Mouse (Mus musculus) midbrain, embryonic 16.5 days (tissue): Measurements from ENCODE around the gene Maz. TPM values are rescaled to one million over a fixed set of nuclear protein-coding genes. Genes with fewer than 3 reads are reported as not detected.

Experiments used
- ATAC-seq: fragments of 200-750 bp; cut with Nextera tagmentation; 2 replicates; pipeline ENCODE4 v1.8.0; 2017; ENCODE audit warnings: moderate TSS enrichment
- H3K27ac ChIP-seq: fragments of 300-500 bp; sonication (generic); 2 replicates; pipeline ENCODE4 v1.5.1; 2014; ENCODE audit warnings: mild to moderate bottlenecking, low read length, mixed read lengths
- H3K27me3 ChIP-seq: fragments of 300-500 bp; sonication (generic); 2 replicates; pipeline ENCODE4 v1.6.1; 2014; ENCODE audit warnings: low read depth, low read length, mixed read lengths; ENCODE audit not compliant: control insufficient read depth, insufficient read depth
- H3K36me3 ChIP-seq: fragments of 300-500 bp; sonication (generic); 2 replicates; pipeline ENCODE4 v1.6.1; 2014; ENCODE audit warnings: mild to moderate bottlenecking, low read length, moderate library complexity, mixed read lengths; ENCODE audit not compliant: control insufficient read depth, insufficient read depth
- H3K4me1 ChIP-seq: fragments of 300-500 bp; sonication (generic); 2 replicates; pipeline ENCODE4 v1.6.1; 2014; ENCODE audit warnings: mild to moderate bottlenecking, low read length, mixed read lengths; ENCODE audit not compliant: control insufficient read depth, insufficient read depth
- H3K4me2 ChIP-seq: fragments of 300-500 bp; sonication (generic); 2 replicates; pipeline ENCODE4 v1.6.1; 2014; ENCODE audit warnings: mild to moderate bottlenecking, low read length, mixed read lengths
- H3K4me3 ChIP-seq: fragments of 300-500 bp; sonication (generic); 2 replicates; pipeline ENCODE4 v1.5.1; 2014; ENCODE audit warnings: low read depth, mild to moderate bottlenecking, low read length, moderate library complexity, mixed read lengths
- H3K9ac ChIP-seq: fragments of 300-500 bp; sonication (generic); 2 replicates; pipeline ENCODE4 v1.6.1; 2014; ENCODE audit warnings: low read depth, low read length, mixed read lengths
- H3K9me3 ChIP-seq: fragments of 300-500 bp; sonication (generic); replicated peaks from 2 replicates; pipeline ENCODE4 v1.6.1; 2014; ENCODE audit warnings: mild to moderate bottlenecking, low read length, mixed read lengths; ENCODE audit not compliant: control insufficient read depth, poor library complexity, severe bottlenecking
- WGBS: fragments of 180-500 bp; shearing (Covaris S2); extraction: QIAGEN DNeasy Blood & Tissue Kit; methylation state at CpG from one replicate; pipeline ENCODE4 v1.1.7; 2014; 5-methylcytosine and 5-hydroxymethylcytosine counted together
- polyA plus RNA-seq: library from polyadenylated mRNA; unstranded; fragments of >200 nt; fragmentation: Nextera tagmentation; extraction: Ambion mirVana; gene quantifications from 2 replicates; pipeline ENCODE4 v1.2.1, GENCODE M21; 2015

Gene Maz
- 46.7 and 51.5 TPM in 2 replicates for polyA plus RNA-seq

DNA sequence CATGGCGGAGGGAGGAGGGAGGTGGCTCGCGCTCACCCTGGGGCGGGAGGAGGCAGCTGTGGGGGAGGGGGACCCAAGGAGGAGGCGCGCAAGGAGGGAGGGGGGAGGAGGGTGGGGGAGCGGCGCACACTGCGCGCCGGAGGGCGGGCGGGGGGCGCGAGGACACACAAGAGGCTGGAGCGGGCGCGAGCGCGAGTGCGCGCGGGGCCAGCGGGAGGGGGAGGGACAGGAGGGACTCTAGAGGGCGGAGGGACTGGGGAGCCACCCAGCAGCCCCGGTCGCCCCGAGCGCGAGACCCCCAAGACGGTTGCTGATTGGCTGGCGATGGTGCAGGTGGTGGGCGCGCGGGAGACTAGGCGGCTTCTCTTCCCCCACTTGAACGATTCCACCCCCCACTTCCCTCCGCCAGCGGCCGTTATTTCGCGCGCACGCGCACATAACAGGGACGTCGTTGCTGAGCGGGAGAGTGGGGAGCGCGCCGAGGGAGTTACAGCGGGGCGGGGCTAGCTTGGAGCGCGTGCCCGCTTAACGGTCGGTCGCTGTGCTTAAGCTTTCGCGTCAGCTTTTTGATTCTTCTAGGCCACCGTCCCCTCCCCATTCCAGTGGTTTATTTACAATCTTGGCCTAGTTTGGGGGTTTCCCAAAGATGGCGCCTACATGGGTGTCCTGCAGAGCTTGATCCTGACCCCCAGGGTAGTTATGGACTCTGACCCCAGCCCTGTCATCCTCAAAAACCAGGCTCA is at the start of gene Maz:
Maz (minus strand) TSS at position 54 of the 743 bp plus-strand sequence.
- peak; percentile 88 for ATAC-seq

DNA sequence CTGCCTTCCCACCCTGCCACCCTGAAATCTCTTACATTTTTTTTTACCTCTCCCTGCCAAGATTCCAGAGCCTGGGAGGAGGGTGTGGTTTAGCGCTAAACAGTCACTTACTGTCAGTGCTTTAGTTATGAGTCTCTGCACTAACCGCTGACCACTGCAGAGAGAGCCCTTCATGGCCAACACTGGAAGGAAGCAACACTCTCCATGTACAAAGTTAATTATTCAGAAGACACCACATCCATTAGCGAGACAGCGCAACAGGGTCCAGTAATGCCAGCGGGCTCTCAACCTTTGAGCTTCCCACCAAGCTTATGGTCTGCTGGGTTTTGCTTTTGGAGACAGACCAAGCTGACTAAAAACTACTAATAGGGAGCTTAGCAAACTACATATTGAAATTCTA is 49.4 kb upstream of the Maz start:
- H3K27me3 ChIP-seq, result no peaks in the 10 kb centered on the region

More for the DNA sequence above, at the start of gene Maz:
- Histone ChIP-seq H3K27me3 (no peaks in the 10 kb centered on the region), H3K4me2 (peak within 1 kb of the TSS; percentile 97), H3K4me3 (peak within 1 kb of the TSS; percentile 91), H3K9me3 (no peaks in the 10 kb centered on the region), H3K4me1 (peaks cover 37% of the 10 kb centered on the region), H3K9ac (peak within 1 kb of the TSS; percentile 100), H3K27ac (peak within 1 kb of the TSS; percentile 100), H3K36me3 (peaks cover 10% of the 10 kb centered on the region)
- WGBS, result 0% methylated on average over 51 of the region's 63 CpGs

DNA sequence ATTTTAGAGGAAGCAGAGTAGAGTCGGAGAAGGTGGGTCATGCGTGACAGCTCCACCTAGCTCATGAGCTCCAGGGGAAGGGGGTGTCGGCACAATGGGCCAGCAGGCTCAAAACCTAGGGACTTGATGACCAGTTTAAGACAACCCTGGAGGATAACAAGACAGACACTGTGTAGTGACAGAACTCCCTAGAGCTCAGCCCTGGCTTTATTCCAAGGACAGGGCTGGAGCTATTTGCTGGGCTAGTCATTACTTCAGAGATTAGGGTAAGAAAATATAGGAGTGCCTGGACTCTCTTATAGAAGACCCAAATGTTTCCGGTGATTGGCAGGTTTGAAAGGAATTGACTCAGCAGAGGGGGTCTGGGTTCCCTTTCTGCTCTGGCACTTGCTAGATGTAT is 46.4 kb upstream of the Maz start:
- Histone ChIP-seq H3K9me3 (0 out of 2 replicates have a peak, but pooled peaks cover 2% of the 10 kb centered on the region), H3K4me1 (no peaks in the 10 kb centered on the region), H3K36me3 (no peaks in the 10 kb centered on the region), H3K4me3 (no peak overlapping the region), H3K9ac (no peak overlapping the region), H3K4me2 (no peak overlapping the region), H3K27ac (no peak overlapping the region), H3K27me3 (no peaks in the 10 kb centered on the region)
- no peak for ATAC-seq
- WGBS, result 86% methylated on average over 4 of the region's 4 CpGs

More for the DNA sequence above, 49.4 kb upstream of the Maz start:
- Histone ChIP-seq H3K27ac (no peak overlapping the region), H3K9me3 (0 out of 2 replicates have a peak, but pooled peaks cover 2% of the 10 kb centered on the region), H3K36me3 (no peaks in the 10 kb centered on the region), H3K9ac (no peak overlapping the region), H3K4me3 (no peak overlapping the region), H3K4me2 (no peak overlapping the region), H3K4me1 (no peaks in the 10 kb centered on the region)
- no peak for ATAC-seq
- WGBS, result 94% methylated on average over 5 of the region's 5 CpGs

DNA sequence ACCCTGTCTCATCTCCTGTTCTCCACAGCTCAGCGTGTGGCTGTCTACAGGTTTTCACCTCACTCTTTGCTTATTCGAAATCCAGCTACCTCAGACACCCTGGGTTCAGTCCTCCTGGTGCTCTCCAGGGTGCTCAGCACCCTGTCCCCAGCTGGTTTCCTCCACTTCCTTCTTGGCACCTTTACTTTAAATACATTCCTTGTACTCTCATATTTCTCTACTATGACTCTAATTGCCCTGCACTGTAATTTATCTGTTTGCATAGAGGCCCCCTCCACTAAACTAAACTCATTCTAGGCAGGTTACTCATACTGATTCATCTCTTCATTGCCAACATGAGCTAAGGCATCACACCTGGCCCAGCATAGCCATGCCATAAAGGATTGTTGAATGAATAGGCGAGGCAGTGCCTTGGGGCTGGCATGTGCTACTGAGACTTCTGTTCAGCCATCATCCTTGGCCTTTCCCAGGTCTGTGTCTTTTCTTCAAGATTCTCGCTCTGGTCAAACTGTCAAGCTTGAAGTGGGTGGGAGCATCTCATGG is 44.1 kb upstream of the Maz start:
- no peaks in the 10 kb centered on the region for H3K4me1 ChIP-seq
- no peak overlapping the region for H3K4me3 ChIP-seq
- H3K27me3 ChIP-seq, result no peaks in the 10 kb centered on the region
- no peak overlapping the region for H3K27ac ChIP-seq
- no peak for ATAC-seq
- no peak overlapping the region for H3K4me2 ChIP-seq
- 0 out of 2 replicates have a peak, but pooled peaks cover 2% of the 10 kb centered on the region for H3K9me3 ChIP-seq
- H3K36me3 ChIP-seq, result no peaks in the 10 kb centered on the region
- H3K9ac ChIP-seq, result no peak overlapping the region
- WGBS, result 72% methylated on average over 4 of the region's 4 CpGs

DNA sequence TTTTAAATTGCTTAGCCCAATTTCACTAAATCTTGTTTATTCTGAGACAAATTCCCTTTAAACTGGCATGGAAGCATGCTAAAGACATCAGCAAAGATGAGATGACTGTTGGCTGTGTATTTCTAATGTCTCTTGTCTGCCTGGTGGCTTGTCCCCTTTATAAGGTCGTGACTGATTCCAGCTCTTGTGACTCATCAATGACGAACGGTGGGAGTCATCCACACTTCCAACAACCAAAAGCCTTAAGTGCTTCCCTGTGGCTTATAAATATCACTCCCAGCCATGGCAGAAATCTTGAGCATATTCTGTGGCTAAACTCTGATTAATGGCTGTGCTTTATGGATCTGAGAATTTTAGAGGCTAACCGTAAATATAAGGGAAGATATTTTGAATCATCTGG is 39.5 kb upstream of the Maz start:
- 84% methylated on average over 4 of the region's 4 CpGs for WGBS
- H3K4me2 ChIP-seq, result no peak overlapping the region
- no peaks in the 10 kb centered on the region; the same call in 1 of the 2 replicates for H3K9me3 ChIP-seq
- H3K4me1 ChIP-seq, result no peaks in the 10 kb centered on the region
- H3K27me3 ChIP-seq, result no peaks in the 10 kb centered on the region
- H3K36me3 ChIP-seq, result no peaks in the 10 kb centered on the region
- no peak overlapping the region for H3K9ac ChIP-seq
- ATAC-seq, result no peak
- no peak overlapping the region for H3K4me3 ChIP-seq
- H3K27ac ChIP-seq, result no peak overlapping the region

DNA sequence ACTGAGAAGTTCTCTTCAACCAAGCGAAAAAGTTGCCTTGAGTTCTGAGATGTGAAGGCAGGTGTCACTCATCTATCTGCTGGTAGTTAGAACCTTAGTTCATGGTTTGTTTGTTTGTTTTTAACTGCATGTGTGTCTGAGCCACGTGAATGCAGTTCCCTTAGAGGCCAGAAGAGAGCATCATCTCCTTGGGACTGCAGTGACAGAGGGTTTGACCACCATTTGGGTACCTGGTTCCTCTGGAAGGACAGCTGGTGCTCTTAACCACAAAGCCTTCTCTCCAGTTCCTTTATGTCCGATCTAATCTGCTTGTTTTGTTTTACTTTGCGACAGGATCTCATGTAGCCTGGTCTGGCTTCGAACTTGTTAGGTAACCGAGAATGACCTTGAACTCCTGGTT is 38.7 kb upstream of the Maz start:
- H3K9ac ChIP-seq, result no peak overlapping the region
- no peaks in the 10 kb centered on the region for H3K27me3 ChIP-seq
- H3K4me1 ChIP-seq, result no peaks in the 10 kb centered on the region
- H3K27ac ChIP-seq, result no peak overlapping the region
- WGBS, result 91% methylated on average over 6 of the region's 6 CpGs
- H3K9me3 ChIP-seq, result no peaks in the 10 kb centered on the region; the same call in 1 of the 2 replicates
- ATAC-seq, result no peak
- no peaks in the 10 kb centered on the region for H3K36me3 ChIP-seq
- no peak overlapping the region for H3K4me3 ChIP-seq
- H3K4me2 ChIP-seq, result no peak overlapping the region

DNA sequence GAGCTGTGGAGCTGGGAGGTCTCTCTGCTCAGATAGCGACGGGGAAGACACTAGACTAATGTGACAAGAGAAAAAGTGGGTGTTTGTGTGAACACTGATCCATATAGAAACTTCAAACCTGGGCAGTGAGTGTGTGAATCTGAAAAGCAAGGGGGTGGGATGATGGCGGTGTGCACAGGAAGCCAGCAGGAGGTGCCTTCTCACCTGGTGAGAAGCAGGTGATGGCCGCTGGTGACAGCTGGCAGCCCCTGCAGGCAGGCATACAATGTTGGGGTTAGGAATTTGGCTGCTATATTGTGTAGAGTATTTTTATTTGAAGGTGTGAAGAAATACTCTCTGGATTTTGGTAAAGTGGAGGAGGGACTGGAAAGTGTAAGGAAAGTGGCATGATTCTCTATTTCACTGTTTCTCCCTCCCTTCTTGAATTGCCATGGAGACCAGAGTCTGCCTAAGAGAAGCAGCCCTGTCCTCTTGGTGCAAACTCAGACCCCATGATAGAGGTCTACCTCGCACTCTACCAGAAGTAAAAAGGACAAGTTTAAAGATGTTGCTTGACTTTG is 28.3 kb upstream of the Maz start:
- Histone ChIP-seq H3K4me1 (no peaks in the 10 kb centered on the region), H3K9ac (no peak overlapping the region), H3K4me3 (no peak overlapping the region), H3K4me2 (no peak overlapping the region), H3K27me3 (no peaks in the 10 kb centered on the region), H3K9me3 (no peaks in the 10 kb centered on the region), H3K27ac (no peak overlapping the region), H3K36me3 (no peaks in the 10 kb centered on the region)
- WGBS, result 74% methylated on average over 5 of the region's 5 CpGs
- ATAC-seq, result no peak

DNA sequence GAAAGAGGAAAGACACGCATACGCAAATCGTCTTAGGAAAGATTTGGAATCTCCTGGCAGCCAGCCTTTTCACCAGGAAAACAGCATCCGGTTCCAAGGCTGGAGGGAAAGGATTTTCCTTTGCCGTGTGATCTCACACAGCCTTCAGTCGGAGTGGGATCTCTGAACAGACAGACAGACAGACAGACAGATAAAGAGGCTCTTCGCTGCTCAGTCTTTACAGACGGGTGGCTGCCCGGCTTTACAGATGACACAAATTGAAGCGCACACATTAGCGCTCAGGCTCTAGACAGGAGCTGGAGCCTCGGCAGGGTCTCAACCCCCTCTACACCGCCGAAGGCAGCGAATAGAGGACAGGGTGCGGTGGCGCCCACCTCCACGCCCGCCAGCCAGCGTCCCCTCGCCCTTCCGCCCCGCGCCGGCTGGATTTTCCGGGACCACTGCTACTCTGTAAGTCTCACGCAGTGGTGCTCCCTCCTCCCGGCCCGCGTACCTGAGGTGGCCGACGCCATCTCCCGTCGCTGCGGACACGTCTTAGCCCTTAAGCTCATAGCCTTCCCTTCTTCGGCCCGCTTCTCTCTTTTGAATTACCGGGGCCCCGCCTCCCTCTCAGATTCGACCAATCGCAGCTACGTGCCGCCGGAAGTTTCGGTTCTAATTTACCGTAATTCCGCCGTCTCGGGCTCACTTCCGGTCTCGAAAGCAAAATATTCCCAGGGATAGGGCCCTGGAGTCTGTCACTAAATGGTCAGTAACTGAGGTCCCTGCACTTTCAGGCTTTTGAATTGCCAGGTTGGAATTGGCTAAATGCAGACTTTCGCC is 15.2 kb upstream of the Maz start, which contains the start of gene Kif22:
Kif22 (minus strand) TSS at position 621 of the 822 bp plus-strand sequence.
- Histone ChIP-seq H3K36me3 (no peaks in the 10 kb centered on the region), H3K4me2 (peak within 1 kb of the TSS; percentile 83), H3K27me3 (no peaks in the 10 kb centered on the region), H3K9me3 (0 out of 2 replicates have a peak, but pooled peaks cover 2% of the 10 kb centered on the region), H3K4me3 (peak within 1 kb of the TSS; percentile 55), H3K4me1 (peaks cover 12% of the 10 kb centered on the region), H3K9ac (peak within 1 kb of the TSS; percentile 66), H3K27ac (peak within 1 kb of the TSS; percentile 48)
- under 1% methylated on average over 53 of the region's 53 CpGs for WGBS
- ATAC-seq, result peak; percentile 80
